Mouse (Mus musculus): ENCODE results near the gene Rps29. TPM values are rescaled to one million over a fixed set of nuclear protein-coding genes. Genes with fewer than 3 reads are reported as not detected.

Gene Rps29
- 1,456 and 1,768 TPM in 2 replicates for total RNA-seq (2021)
- long read RNA-seq, experiment 1, transcript Rps29-201 (3 exons, 390 nt) = major isoform, 394 of 397 reads
- long read RNA-seq, experiment 1, partial matches to known transcripts = 1 of 397 reads
- long read RNA-seq, experiment 1, other reads (novel, unspliced or antisense) = 2 of 397 reads
- long read RNA-seq, experiment 2, transcript Rps29-201 (3 exons, 390 nt) = major isoform, 518 of 526 reads
- long read RNA-seq, experiment 2, partial matches to known transcripts = 6 of 526 reads
- long read RNA-seq, experiment 2, other reads (novel, unspliced or antisense) = 1 of 526 reads

- DNase-seq = peak; percentile 97
Measured at GRCm38 (mm10) chr12:69158765-69159577, at the start of gene Rps29. Rps29 (minus strand) TSS chr12:69159186.

- no peak for DNase-seq
Measured at GRCm38 (mm10) chr12:69208520-69208919, 49.5 kb upstream of the Rps29 start.

GRCm38 (mm10) chr12:69207926-69208325 is 48.9 kb upstream of the Rps29 start:
- DNase-seq = no peak

GRCm38 (mm10) chr12:69207396-69207795 is 48.4 kb upstream of the Rps29 start:
- DNase-seq = no peak

GRCm38 (mm10) chr12:69204052-69204833 is 45.3 kb upstream of the Rps29 start, which contains the start of gene Gm49384:
Gm49384 (minus strand) TSS chr12:69204267.
- DNase-seq = no peak

GRCm38 (mm10) chr12:69198985-69199384 is 40.0 kb upstream of the Rps29 start:
- no peak for DNase-seq

- DNase-seq = peak; percentile 91
Measured at GRCm38 (mm10) chr12:69198164-69198535, 39.2 kb upstream of the Rps29 start, which contains the start of gene Dnaaf2. Dnaaf2 (minus strand) TSS chr12:69198429.

GRCm38 (mm10) chr12:69197378-69198163 is 38.6 kb upstream of the Rps29 start:
- peak; percentile 78 for DNase-seq

- peak; percentile 86 for DNase-seq
Measured at GRCm38 (mm10) chr12:69196444-69197377, 37.7 kb upstream of the Rps29 start, which contains the start of gene Gm49383. Gm49383 (minus strand) TSS chr12:69197104.

- DNase-seq = no peak
Measured at GRCm38 (mm10) chr12:69192637-69193036, 33.7 kb upstream of the Rps29 start.

GRCm38 (mm10) chr12:69191396-69191795 is 32.4 kb upstream of the Rps29 start:
- no peak for DNase-seq

GRCm38 (mm10) chr12:69190522-69190921 is 31.5 kb upstream of the Rps29 start:
- DNase-seq = peak; percentile 18

- no peak for DNase-seq
Measured at GRCm38 (mm10) chr12:69190074-69190473, 31.1 kb upstream of the Rps29 start.

GRCm38 (mm10) chr12:69186811-69187471 is 28.0 kb upstream of the Rps29 start:
- peak; percentile 34 for DNase-seq

GRCm38 (mm10) chr12:69185371-69185770 is 26.4 kb upstream of the Rps29 start:
- DNase-seq = no peak

GRCm38 (mm10) chr12:69184342-69185295 is 25.6 kb upstream of the Rps29 start:
- peak; percentile 79 for DNase-seq

- DNase-seq = peak; percentile 99
Measured at GRCm38 (mm10) chr12:69183583-69184308, 24.8 kb upstream of the Rps29 start, which contains the start of the genes Rpl36al and Mgat2. Rpl36al (minus strand) TSS chr12:69184083. Mgat2 (plus strand) TSS chr12:69184157.

GRCm38 (mm10) chr12:69181800-69182199 is 22.8 kb upstream of the Rps29 start:
- DNase-seq = no peak
